Mouse (Mus musculus) olfactory bulb, adult 2 months (tissue): ENCODE data around the gene Ccdc60. TPM values are rescaled to one million over a fixed set of nuclear protein-coding genes. Genes with fewer than 3 reads are reported as not detected.
"Not testable (repeated sequence)": the region's sequence is repeated elsewhere in the genome, so short reads cannot be mapped to it uniquely, and the experiment has no call there.

ENCODE experiments used
- H3K27ac ChIP-seq: fragments of 200-500 bp; 2 replicates; pipeline ENCODE4 v1.5.1; 2012; ENCODE audit warnings: low read depth, low read length; ENCODE audit not compliant: insufficient read depth
- H3K4me1 ChIP-seq: fragments of 200-500 bp; 2 replicates; pipeline ENCODE4 v1.6.1; 2012; ENCODE audit warnings: low read length; ENCODE audit not compliant: control insufficient read depth, insufficient read depth
- H3K4me3 ChIP-seq: fragments of 200-500 bp; 2 replicates; pipeline ENCODE4 v1.5.1; 2012; ENCODE audit warnings: mild to moderate bottlenecking, low read depth, low read length, moderate library complexity; ENCODE audit not compliant: insufficient read depth
- CTCF ChIP-seq: fragments of 200-500 bp; IDR thresholded peaks from 2 replicates; pipeline ENCODE4 v1.5.1; 2012; ENCODE audit warnings: low read depth, mild to moderate bottlenecking, low read length, moderate library complexity; ENCODE audit not compliant: insufficient read depth
- POLR2A ChIP-seq: fragments of 200-500 bp; IDR thresholded peaks from 2 replicates; pipeline ENCODE4 v1.6.1; 2012; ENCODE audit warnings: mild to moderate bottlenecking, low read depth, low read length, moderate library complexity; ENCODE audit not compliant: insufficient read depth
- WGBS: fragments of 180-500 bp; shearing (Covaris S2); methylation state at CpG from one replicate; pipeline ENCODE4 v1.1.7; 2018; 5-methylcytosine and 5-hydroxymethylcytosine counted together
- polyA plus RNA-seq: library from polyadenylated mRNA; stranded (reverse); fragments of >200 nt; gene quantifications from 2 replicates; pipeline ENCODE4 v1.2.4, GENCODE M21; 2012; ENCODE audit warnings: low replicate concordance; ENCODE audit not compliant: missing spikeins, insufficient read depth, insufficient read length

The Ccdc60 gene
- polyA plus RNA-seq, 1 experiment: not detected

- Histone ChIP-seq H3K4me1 (peaks cover 9% of the 10 kb centered on the region; the same call in 1 of the 2 replicates), H3K4me3 (no peak overlapping the region), H3K27ac (no peak overlapping the region)
- no peak for TF ChIP-seq CTCF
- no peak for TF ChIP-seq POLR2A
- 86% methylated on average over 4 of the region's 4 CpGs for WGBS
Observed at GRCm38 (mm10) chr5:116305557-116305956, 16.8 kb upstream of the Ccdc60 start.

GRCm38 (mm10) chr5:116305146-116305545 lies 16.4 kb upstream of the Ccdc60 start:
- H3K4me3 ChIP-seq, H3K4me1 ChIP-seq, H3K27ac ChIP-seq: not testable (repeated sequence)

GRCm38 (mm10) chr5:116300984-116301383 lies 12.2 kb upstream of the Ccdc60 start:
- Histone ChIP-seq H3K4me3 (no peak overlapping the region), H3K27ac (no peak overlapping the region), H3K4me1 (no peaks in the 10 kb centered on the region)
- WGBS: 68% methylated on average over 9 of the region's 9 CpGs
- TF ChIP-seq POLR2A (no peak), CTCF (no peak)

- Histone ChIP-seq H3K4me1 (peaks cover 8% of the 10 kb centered on the region), H3K4me3 (no peak overlapping the region), H3K27ac (no peak overlapping the region)
- no peak for TF ChIP-seq CTCF
- TF ChIP-seq POLR2A: no peak
- 80% methylated on average over 5 of the region's 5 CpGs for WGBS
Observed at GRCm38 (mm10) chr5:116293501-116293900, 4.7 kb upstream of the Ccdc60 start.

- Histone ChIP-seq H3K27ac (no peak overlapping the region), H3K4me1 (peaks cover 13% of the 10 kb centered on the region), H3K4me3 (no peak overlapping the region)
- TF ChIP-seq POLR2A: no peak
- TF ChIP-seq CTCF: no peak
- 82% methylated on average over 5 of the region's 5 CpGs for WGBS
Observed at GRCm38 (mm10) chr5:116290584-116290983, 1.8 kb upstream of the Ccdc60 start.

GRCm38 (mm10) chr5:116289897-116290296 lies 1.1 kb upstream of the Ccdc60 start:
- TF ChIP-seq POLR2A: no peak
- TF ChIP-seq CTCF: no peak
- WGBS: 23% methylated on average over 9 of the region's 9 CpGs
- H3K4me1 ChIP-seq: peaks cover 16% of the 10 kb centered on the region
- H3K4me3 ChIP-seq: no peak overlapping the region
- H3K27ac ChIP-seq: no peak overlapping the region

GRCm38 (mm10) chr5:116288183-116288582 lies 602 bp downstream of the Ccdc60 start:
- TF ChIP-seq CTCF (no peak), POLR2A (no peak)
- H3K4me3 ChIP-seq: no peak overlapping the region
- WGBS: 67% methylated on average over 10 of the region's 10 CpGs
- no peak overlapping the region for H3K27ac ChIP-seq
- peaks cover 22% of the 10 kb centered on the region for H3K4me1 ChIP-seq

- peaks cover 20% of the 10 kb centered on the region for H3K4me1 ChIP-seq
- no peak overlapping the region for H3K27ac ChIP-seq
- no peak overlapping the region for H3K4me3 ChIP-seq
- TF ChIP-seq CTCF (no peak), POLR2A (no peak)
- WGBS: 14% methylated on average over 15 of the region's 15 CpGs
Observed at GRCm38 (mm10) chr5:116285532-116286176, 3.1 kb downstream of the Ccdc60 start.

GRCm38 (mm10) chr5:116280518-116280917 lies 8.3 kb downstream of the Ccdc60 start:
- Histone ChIP-seq H3K27ac (no peak overlapping the region), H3K4me1 (peaks cover 20% of the 10 kb centered on the region), H3K4me3 (no peak overlapping the region)
- TF ChIP-seq POLR2A (no peak), CTCF (no peak)

GRCm38 (mm10) chr5:116278436-116278918 lies 10.3 kb downstream of the Ccdc60 start:
- peak overlapping the region; percentile 22 for H3K4me3 ChIP-seq
- TF ChIP-seq POLR2A (no peak), CTCF (no peak)
- 15% methylated on average over 17 of the region's 17 CpGs for WGBS
- no peak overlapping the region for H3K27ac ChIP-seq
- H3K4me1 ChIP-seq: peaks cover 24% of the 10 kb centered on the region
